In genomic region chr5:22572881-22573280, GRCm38 (mm10) we compare ENCODE assay signal across 23 mouse cellular contexts. TPM values are rescaled to one million over a fixed set of nuclear protein-coding genes. Genes with fewer than 3 reads are reported as not detected.
A peak's percentile ranks its signal among the peaks of the same experiment; 100 is the strongest.
DNase-seq lines count a peak whose midpoint lies in the region; ATAC-seq and TF ChIP-seq lines count a peak whose summit lies in the region.
"Had no signal": no experiment of that assay in that cellular context is flagged by ENCODE, and none has a peak within 500 bp of the region (broad histone marks: within the 10 kb centered on the region; RNA-seq: fewer than 3 reads in every experiment).

No protein-coding gene starts in this region.

- H3K4me1 ChIP-seq in E14TG2a.4 (replicated peaks; ENCODE audit: low read depth, low read length) (peaks cover 39% of the 10 kb centered on the region), ES-Bruce4 (ENCODE audit: control insufficient read depth, insufficient read depth, low read length) (peaks cover 2% of the 10 kb centered on the region), ES-E14 (ENCODE audit: control insufficient read depth in 2 of 2, insufficient read depth in 2 of 2, low read length in 2 of 2, poor library complexity in 1 of 2) (peaks cover 9 to 15% of the 10 kb centered on the region in 2 experiments)
- H3K4me1 ChIP-seq in hindbrain, postnatal 0 days (ENCODE audit: insufficient read depth, low read length): no peaks in the 10 kb centered on the region
- H3K4me1 ChIP-seq in forebrain, embryonic 14.5 days (ENCODE audit: control insufficient read depth, insufficient read depth, low read length): no peaks in the 10 kb centered on the region
- H3K4me1 ChIP-seq: embryonic facial prominence, embryonic 10.5 days; embryonic facial prominence, embryonic 12.5 days; forebrain, embryonic 10.5 days; forebrain, embryonic 12.5 days; forebrain, embryonic 15.5 days had no signal

- H3K4me3 ChIP-seq in E14TG2a.4 (replicated peaks; ENCODE audit: low read length) (0 out of 2 replicates have a peak overlapping the region, but pooled peaks have one; percentile 1), ES-Bruce4 (ENCODE audit: low read depth, low read length) (no peak overlapping the region), ES-E14 (ENCODE audit: insufficient read depth in 1 of 2, low read depth in 1 of 2, low read length in 2 of 2, poor library complexity in 1 of 2, severe bottlenecking in 1 of 2) (no peak overlapping the region; a peak in 1 of 4 replicates)
- no peak overlapping the region for H3K4me3 ChIP-seq in hindbrain, postnatal 0 days (ENCODE audit: low read length)
- H3K4me3 ChIP-seq in forebrain, embryonic 14.5 days (ENCODE audit: low read depth, low read length): no peak overlapping the region
- H3K4me3 ChIP-seq: embryonic facial prominence, embryonic 10.5 days; embryonic facial prominence, embryonic 12.5 days; erythroblast, embryonic 14.5 days; forebrain, embryonic 10.5 days; forebrain, embryonic 12.5 days; forebrain, embryonic 15.5 days had no signal

- no peak for TF ChIP-seq CTCF in E14TG2a.4 (conservative IDR thresholded peaks at IDR 0.05; ENCODE audit: low read length)
- no peak for TF ChIP-seq CTCF in ES-Bruce4 (IDR thresholded peaks at IDR 0.05; ENCODE audit: low read depth, low read length)
- no peak for TF ChIP-seq CTCF in hindbrain, postnatal 0 days (IDR thresholded peaks at IDR 0.05; ENCODE audit: low read depth)

- in situ Hi-C loops in ES-E14 (cut with MboI; ENCODE audit: low sequenced_read_pairs in 2 of 2, unreplicated experiment in 2 of 2): no loop called here

- peak overlapping the region; percentile 57 for H3K27ac ChIP-seq in ES-Bruce4 (ENCODE audit: insufficient read depth, low read length)
- peak overlapping the region; percentile 87; the same call in 1 of the 2 replicates for H3K27ac ChIP-seq in ES-E14 (ENCODE audit: insufficient read depth, low read depth, low read length, poor library complexity, severe bottlenecking)
- H3K27ac ChIP-seq in hindbrain, postnatal 0 days: no peak overlapping the region
- H3K27ac ChIP-seq in forebrain, embryonic 14.5 days (ENCODE audit: low read depth, low read length): no peak overlapping the region
- H3K27ac ChIP-seq: embryonic facial prominence, embryonic 10.5 days; embryonic facial prominence, embryonic 12.5 days; forebrain, embryonic 10.5 days; forebrain, embryonic 12.5 days; forebrain, embryonic 15.5 days had no signal

- TF ChIP-seq EP300 in ES-Bruce4 (IDR thresholded peaks at IDR 0.05; ENCODE audit: insufficient read depth, low read depth, low read length): 0 out of 2 replicates have a peak, but pooled peaks have one; percentile 21

- no peak for ATAC-seq in frontal cortex, adult (ENCODE audit: low TSS enrichment)
- ATAC-seq in hindbrain, postnatal 0 days: no peak
- ATAC-seq in forebrain, embryonic 14.5 days: no peak
- ATAC-seq: forebrain, embryonic 15.5 days; forebrain, postnatal 0 days had no signal

- no peak for TF ChIP-seq POLR2A in ES-Bruce4 (IDR thresholded peaks at IDR 0.05; ENCODE audit: insufficient read depth, low read length)

- 95% methylated on average over 6 of the region's 6 CpGs for WGBS in hindbrain, postnatal 0 days
- WGBS in forebrain, embryonic 14.5 days: 94% methylated on average over 6 of the region's 6 CpGs

- H3K27me3 ChIP-seq in E14TG2a.4 (ENCODE audit: insufficient read depth, low read length) (no peaks in the 10 kb centered on the region), ES-Bruce4 (ENCODE audit: control insufficient read depth, insufficient read depth, low read length, poor library complexity, severe bottlenecking) (no peaks in the 10 kb centered on the region)
- H3K27me3 ChIP-seq in hindbrain, postnatal 0 days (ENCODE audit: insufficient read depth, low read length): no peaks in the 10 kb centered on the region
- no peaks in the 10 kb centered on the region for H3K27me3 ChIP-seq in forebrain, embryonic 14.5 days (replicated peaks; ENCODE audit: control insufficient read depth, insufficient read depth, low read length)
- H3K27me3 ChIP-seq: embryonic facial prominence, embryonic 12.5 days; forebrain, embryonic 12.5 days; forebrain, embryonic 15.5 days had no signal

- no peak overlapping the region for H3K9ac ChIP-seq in ES-Bruce4 (ENCODE audit: low read depth, poor library complexity, severe bottlenecking)
- no peak overlapping the region for H3K9ac ChIP-seq in ES-E14 (ENCODE audit: insufficient read depth, low read depth, low read length, poor library complexity, severe bottlenecking)
- no peak overlapping the region for H3K9ac ChIP-seq in hindbrain, postnatal 0 days (replicated peaks; ENCODE audit: low read length)
- no peak overlapping the region for H3K9ac ChIP-seq in forebrain, embryonic 14.5 days (ENCODE audit: low read length)
- H3K9ac ChIP-seq: embryonic facial prominence, embryonic 12.5 days; forebrain, embryonic 12.5 days; forebrain, embryonic 15.5 days; forebrain, postnatal 0 days had no signal

- H3K9me3 ChIP-seq in E14TG2a.4 (ENCODE audit: low read length) (peaks cover 4% of the 10 kb centered on the region; the same call in 1 of the 2 replicates), ES-Bruce4 (replicated peaks; ENCODE audit: control insufficient read depth, insufficient read depth, low read length, poor library complexity, severe bottlenecking) (no peaks in the 10 kb centered on the region), ES-E14 (ENCODE audit: control insufficient read depth, insufficient read depth, low read depth, low read length) (no peaks in the 10 kb centered on the region)
- no peaks in the 10 kb centered on the region for H3K9me3 ChIP-seq in hindbrain, postnatal 0 days (ENCODE audit: low read length)
- no peaks in the 10 kb centered on the region for H3K9me3 ChIP-seq in forebrain, embryonic 14.5 days (replicated peaks; ENCODE audit: control insufficient read depth, low read length)
- H3K9me3 ChIP-seq: embryonic facial prominence, embryonic 10.5 days; embryonic facial prominence, embryonic 12.5 days; forebrain, embryonic 10.5 days; forebrain, embryonic 12.5 days; forebrain, embryonic 15.5 days had no signal

- DNase-seq in ES-E14 (ENCODE audit: low read depth, low spot score) (peak; percentile 44), ZHBTc4 (ENCODE audit: low read depth, low spot score) (peak; percentile 79)
- DNase-seq in hindbrain, postnatal 0 days (ENCODE audit: low spot score): no peak
- no peak for DNase-seq in urinary bladder, postnatal 36 days (ENCODE audit: low spot score in 2 of 2)
- DNase-seq in forebrain, embryonic 14.5 days (ENCODE audit: low spot score): no peak
- DNase-seq: adrenal gland, adult 2 months; adrenal gland, postnatal 10 days; adrenal gland, postnatal 25 days; cerebellum, adult 11 months; cerebellum, adult 18-20 months; cerebellum, adult 8-10 months; cerebellum, adult 9-11 months; cerebellum, postnatal 25 days; forebrain, postnatal 0 days had no signal

- no peaks in the 10 kb centered on the region for H3K36me3 ChIP-seq in E14TG2a.4 (ENCODE audit: insufficient read depth, low read length)
- H3K36me3 ChIP-seq in ES-Bruce4 (ENCODE audit: control insufficient read depth, insufficient read depth, low read length, poor library complexity, severe bottlenecking): no peaks in the 10 kb centered on the region
- no peaks in the 10 kb centered on the region for H3K36me3 ChIP-seq in ES-E14 (ENCODE audit: control insufficient read depth, insufficient read depth, low read length, poor library complexity, severe bottlenecking)
- no peaks in the 10 kb centered on the region for H3K36me3 ChIP-seq in hindbrain, postnatal 0 days (ENCODE audit: insufficient read depth, low read length)
- no peaks in the 10 kb centered on the region for H3K36me3 ChIP-seq in forebrain, embryonic 14.5 days (ENCODE audit: control insufficient read depth, insufficient read depth, low read length)
- H3K36me3 ChIP-seq: embryonic facial prominence, embryonic 10.5 days; embryonic facial prominence, embryonic 12.5 days; forebrain, embryonic 10.5 days; forebrain, embryonic 12.5 days; forebrain, embryonic 15.5 days had no signal

- H3K4me2 ChIP-seq in hindbrain, postnatal 0 days (ENCODE audit: low read depth, low read length): no peak overlapping the region
- H3K4me2 ChIP-seq in forebrain, embryonic 14.5 days (ENCODE audit: low read length): no peak overlapping the region
- H3K4me2 ChIP-seq: embryonic facial prominence, embryonic 12.5 days; forebrain, embryonic 12.5 days; forebrain, embryonic 15.5 days had no signal

TF ChIP-seq in ES-E14, 5 proteins besides CTCF, POLR2A, EP300 and RAD21:
- TF ChIP-seq HCFC1 (IDR thresholded peaks at IDR 0.05; ENCODE audit: borderline replicate concordance, insufficient read depth, low read length) (no peak), ZC3H11A (IDR thresholded peaks at IDR 0.05; ENCODE audit: borderline replicate concordance, low read depth, low read length) (no peak), MAFK (IDR thresholded peaks at IDR 0.05; ENCODE audit: insufficient read depth, low read depth, low read length) (no peak), ZNF384 (IDR thresholded peaks at IDR 0.05; ENCODE audit: low read depth, low read length) (no peak), CHD2 (IDR thresholded peaks at IDR 0.05; ENCODE audit: low read depth, low read length) (no peak)
TF ChIP-seq in ES-E14: peak in this region for 0.

RNA-seq across cellular contexts. Expression of gene Orc5, which starts 22.7 kb away (rescaled TPM):
- polyA plus RNA-seq in ES-Bruce4 (2011; ENCODE audit: insufficient read depth, insufficient read length, low read depth, missing spikeins): 70.5 and 70.9 TPM in 2 replicates
- total RNA-seq in ES-E14 (2012; rRNA removed): 88.6 and 105 TPM in 2 replicates
- total RNA-seq in hindbrain, postnatal 0 days (2014; rRNA removed): 21.5 and 26.3 TPM in 2 replicates
- 30.4 and 30.7 TPM in 2 replicates for polyA plus RNA-seq in hindbrain, postnatal 0 days (2015; fragmentation: Nextera tagmentation; extraction: Ambion mirVana)
- 47.3 and 48.1 TPM in 2 replicates for polyA plus RNA-seq in forebrain, embryonic 14.5 days (2014; fragmentation: Nextera tagmentation; extraction: Ambion mirVana)

Comparison
In these comparisons a context has a peak if more than half of its experiments do, and no peak if none do; other contexts are left out.
1. H3K27ac ChIP-seq: peak in ES-Bruce4 (single experiment) and ES-E14 (single experiment); none in hindbrain, postnatal 0 days (single experiment) and forebrain, embryonic 14.5 days (single experiment).
2. DNase-seq: peak in ES-E14 (single experiment) and ZHBTc4 (single experiment); none in hindbrain, postnatal 0 days (single experiment), urinary bladder, postnatal 36 days (0 of 2) and forebrain, embryonic 14.5 days (single experiment).